Mouse (Mus musculus) embryo, embryonic 11 days (tissue): ENCODE data around the gene Cycs.

ENCODE experiments used
- DNase-seq: peaks from one replicate; pipeline ENCODE4 v3.0.0-alpha.2; 2015

Cycs gene

GRCm38 (mm10) chr6:50542535-50542934 is 23.8 kb downstream of the Cycs start:
- no peak for DNase-seq

GRCm38 (mm10) chr6:50539641-50540040 is 26.7 kb downstream of the Cycs start:
- DNase-seq = no peak

GRCm38 (mm10) chr6:50536461-50536892 is 29.9 kb downstream of the Cycs start:
- DNase-seq = peak; percentile 90

- no peak for DNase-seq
Measured at GRCm38 (mm10) chr6:50535346-50535745, 31.0 kb downstream of the Cycs start.

- peak; percentile 38 for DNase-seq
Measured at GRCm38 (mm10) chr6:50531920-50532319, 34.4 kb downstream of the Cycs start.

- no peak for DNase-seq
Measured at GRCm38 (mm10) chr6:50531003-50531402, 35.3 kb downstream of the Cycs start.

GRCm38 (mm10) chr6:50529194-50529593 is 37.1 kb downstream of the Cycs start:
- no peak for DNase-seq

- no peak for DNase-seq
Measured at GRCm38 (mm10) chr6:50527416-50527815, 38.9 kb downstream of the Cycs start.

- peak; percentile 78 for DNase-seq
Measured at GRCm38 (mm10) chr6:50526597-50527024, 39.7 kb downstream of the Cycs start.

GRCm38 (mm10) chr6:50525846-50526245 is 40.5 kb downstream of the Cycs start:
- DNase-seq = no peak

- no peak for DNase-seq
Measured at GRCm38 (mm10) chr6:50524261-50524896, 42.0 kb downstream of the Cycs start.

- DNase-seq = no peak
Measured at GRCm38 (mm10) chr6:50522772-50523171, 43.6 kb downstream of the Cycs start.

- DNase-seq = no peak
Measured at GRCm38 (mm10) chr6:50521532-50522135, 44.7 kb downstream of the Cycs start.

GRCm38 (mm10) chr6:50520139-50520538 is 46.2 kb downstream of the Cycs start:
- no peak for DNase-seq

GRCm38 (mm10) chr6:50518371-50518770 is 48.0 kb downstream of the Cycs start:
- DNase-seq = no peak
